Mouse (Mus musculus) CD4-positive helper T cell, adult 2 months (primary cell): ENCODE results near the gene Cep170.

Source experiments
- DNase-seq: peaks from one replicate; pipeline ENCODE4 v3.0.0-alpha.2; 2012; ENCODE audit warnings: low read depth, missing footprints, low spot score

The Cep170 gene

GRCm38 (mm10) chr1:176753861-176754718 lies 59.8 kb downstream of the Cep170 start:
- no peak for DNase-seq

- no peak for DNase-seq
Measured at GRCm38 (mm10) chr1:176749708-176750107, 64.2 kb downstream of the Cep170 start.

GRCm38 (mm10) chr1:176732834-176733233 lies 81.0 kb downstream of the Cep170 start:
- no peak for DNase-seq

- no peak for DNase-seq
Measured at GRCm38 (mm10) chr1:176730528-176730927, 83.3 kb downstream of the Cep170 start.

- DNase-seq, result no peak
Measured at GRCm38 (mm10) chr1:176727372-176727771, 86.5 kb downstream of the Cep170 start.

GRCm38 (mm10) chr1:176724771-176725170 lies 89.1 kb downstream of the Cep170 start:
- no peak for DNase-seq

GRCm38 (mm10) chr1:176723858-176724713 lies 89.8 kb downstream of the Cep170 start:
- DNase-seq, result no peak

GRCm38 (mm10) chr1:176712436-176712835 lies 101.4 kb downstream of the Cep170 start:
- peak; percentile 63 for DNase-seq

GRCm38 (mm10) chr1:176700226-176700625 lies 113.6 kb downstream of the Cep170 start:
- DNase-seq, result no peak

GRCm38 (mm10) chr1:176699793-176700192 lies 114.1 kb downstream of the Cep170 start:
- DNase-seq, result no peak

GRCm38 (mm10) chr1:176698647-176699046 lies 115.2 kb downstream of the Cep170 start:
- DNase-seq, result no peak

- no peak for DNase-seq
Measured at GRCm38 (mm10) chr1:176697091-176697490, 116.8 kb downstream of the Cep170 start.

- no peak for DNase-seq
Measured at GRCm38 (mm10) chr1:176691101-176691500, 122.8 kb downstream of the Cep170 start.

- no peak for DNase-seq
Measured at GRCm38 (mm10) chr1:176688251-176688880, 125.5 kb downstream of the Cep170 start.
